Mouse (Mus musculus) cerebellum, adult 2 months (tissue): ENCODE measurements at regions not wholly inside any gene's neighbourhood (a gene's known extent, or its start where the extent isn't known, plus 50 kb on each side); places are given as distances from the start of the nearest gene placed in this dataset.

Experiments
- CTCF ChIP-seq: fragments of 200-500 bp; IDR thresholded peaks from 2 replicates; pipeline ENCODE4 v1.5.1; 2011; ENCODE audit warnings: low read depth, mild to moderate bottlenecking, control low read depth, low read length, moderate library complexity, borderline replicate concordance; ENCODE audit not compliant: insufficient read depth
- POLR2A ChIP-seq: fragments of 200-500 bp; IDR thresholded peaks from 2 replicates; pipeline ENCODE4 v1.6.1; 2011; ENCODE audit warnings: low read length, control low read depth, borderline replicate concordance; ENCODE audit not compliant: insufficient read depth

DNA sequence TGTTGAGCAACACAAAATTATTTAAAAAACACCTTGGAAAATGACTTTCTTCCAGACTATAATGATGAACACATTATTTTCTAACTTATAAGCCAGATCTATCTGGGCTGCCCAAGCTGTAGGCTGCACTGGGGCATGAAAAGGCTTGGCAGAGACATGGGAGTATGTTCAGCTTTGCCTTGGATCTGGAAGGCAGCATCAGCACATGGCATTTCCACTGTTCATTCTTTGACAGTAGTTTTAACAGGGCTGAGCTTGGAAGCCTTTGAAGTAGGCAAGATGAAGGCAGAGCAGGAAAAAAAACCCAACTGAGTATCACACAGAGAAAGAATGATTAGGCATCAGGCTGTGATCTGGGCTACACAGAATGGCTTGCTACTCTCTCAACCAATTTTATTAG lies 1705.3 kb upstream of the Gm7489 start:
- TF ChIP-seq POLR2A (no peak), CTCF (no peak)
